Comparison of ENCODE assay signal across 24 mouse cellular contexts in the genomic region with DNA sequence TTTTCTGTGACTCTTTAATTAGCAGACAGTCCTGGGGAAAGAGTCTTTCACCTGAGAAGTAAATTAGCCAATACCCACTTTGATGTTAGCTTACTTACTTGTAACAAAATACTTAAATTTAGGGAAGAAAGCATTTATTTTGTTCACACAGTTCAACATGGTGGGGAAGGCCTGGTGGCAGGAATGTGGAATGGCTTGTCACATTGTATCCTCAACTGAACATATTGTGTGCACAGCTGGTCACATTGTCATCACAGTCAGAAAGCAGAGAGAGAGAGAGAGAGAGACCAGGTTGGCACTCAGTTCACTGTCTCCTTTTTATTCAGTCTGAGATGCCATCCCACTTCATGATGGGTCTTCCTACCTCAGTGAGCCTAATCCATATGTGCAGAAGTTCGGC. TPM values are rescaled to one million over a fixed set of nuclear protein-coding genes. Genes with fewer than 3 reads are reported as not detected.
DNase-seq lines count a peak whose midpoint lies in the region; ATAC-seq and TF ChIP-seq lines count a peak whose summit lies in the region.
"Had no signal": no experiment of that assay in that cellular context is flagged by ENCODE, and none has a peak within 500 bp of the region (broad histone marks: within the 10 kb centered on the region; RNA-seq: fewer than 3 reads in every experiment).

No protein-coding gene starts in this region.

- peak; percentile 49 to 59 for DNase-seq in cerebellum, postnatal 10 days
- no peak for DNase-seq in cerebellum, postnatal 25 days
- DNase-seq in kidney, postnatal 0 days (ENCODE audit: low spot score) = no peak
- DNase-seq in kidney, adult 2 months = no peak
- peak; percentile 35 for DNase-seq in brain, embryonic 14.5 days (ENCODE audit: low read depth)
- DNase-seq in layer of hippocampus, postnatal 14 days (ENCODE audit: low spot score in 2 of 2) = peak; percentile 42 to 76
- no peak for DNase-seq in spleen, adult 12 weeks (ENCODE audit: low spot score)
- no peak for DNase-seq in thymus, postnatal 25 days
- DNase-seq: adrenal gland, postnatal 36 days; cerebellum, adult 2 months; heart, postnatal 10 days; liver, embryonic 13.5 days; right cerebral cortex, postnatal 14 days had no signal

- no peak overlapping the region for H3K9ac ChIP-seq in kidney, postnatal 0 days (ENCODE audit: low read depth, low read length)
- H3K9ac ChIP-seq: embryonic facial prominence, embryonic 12.5 days; hindbrain, embryonic 13.5 days; kidney, embryonic 15.5 days; limb, embryonic 12.5 days; liver, embryonic 13.5 days; midbrain, embryonic 12.5 days; neural tube, embryonic 15.5 days had no signal

- H3K4me2 ChIP-seq in kidney, postnatal 0 days (ENCODE audit: low read length) = no peak overlapping the region
- H3K4me2 ChIP-seq: embryonic facial prominence, embryonic 12.5 days; hindbrain, embryonic 13.5 days; kidney, embryonic 15.5 days; limb, embryonic 12.5 days; liver, embryonic 13.5 days; midbrain, embryonic 12.5 days; neural tube, embryonic 15.5 days had no signal

- 97% methylated on average over 1 of the region's 1 CpGs for WGBS in kidney, postnatal 0 days
- WGBS in kidney, adult 2 months = 88% methylated on average over 1 of the region's 1 CpGs

- no peaks in the 10 kb centered on the region for H3K36me3 ChIP-seq in kidney, postnatal 0 days (ENCODE audit: insufficient read depth, low read length)
- H3K36me3 ChIP-seq in kidney, adult 2 months (ENCODE audit: control insufficient read depth, insufficient read depth, low read length) = no peaks in the 10 kb centered on the region
- H3K36me3 ChIP-seq: embryonic facial prominence, embryonic 12.5 days; heart, embryonic 10.5 days; hindbrain, embryonic 13.5 days; kidney, embryonic 15.5 days; limb, embryonic 12.5 days; liver, embryonic 13.5 days; midbrain, embryonic 12.5 days; neural tube, embryonic 15.5 days had no signal

- H3K9me3 ChIP-seq in kidney, postnatal 0 days (replicated peaks; ENCODE audit: low read length) = no peaks in the 10 kb centered on the region
- H3K9me3 ChIP-seq: embryonic facial prominence, embryonic 12.5 days; hindbrain, embryonic 13.5 days; kidney, embryonic 15.5 days; limb, embryonic 12.5 days; liver, embryonic 13.5 days; midbrain, embryonic 12.5 days; neural tube, embryonic 15.5 days had no signal

- no peak for TF ChIP-seq POLR2A in kidney, adult 2 months (IDR thresholded peaks at IDR 0.05; ENCODE audit: low read depth, low read length)
- no peak for TF ChIP-seq POLR2A in brain, embryonic 14.5 days (IDR thresholded peaks at IDR 0.05; ENCODE audit: borderline replicate concordance, extremely low read depth, insufficient read depth, insufficient read length, poor library complexity, severe bottlenecking)

- no peak overlapping the region for H3K4me3 ChIP-seq in kidney, postnatal 0 days (replicated peaks; ENCODE audit: low read depth, low read length)
- H3K4me3 ChIP-seq in kidney, adult 2 months (ENCODE audit: insufficient read depth, low read depth, low read length) = no peak overlapping the region
- H3K4me3 ChIP-seq: embryonic facial prominence, embryonic 12.5 days; erythroblast, embryonic 14.5 days; heart, embryonic 10.5 days; hindbrain, embryonic 13.5 days; kidney, embryonic 15.5 days; limb, embryonic 12.5 days; liver, embryonic 13.5 days; midbrain, embryonic 12.5 days; myocyte; neural tube, embryonic 15.5 days had no signal

- H3K4me1 ChIP-seq in kidney, postnatal 0 days (replicated peaks; ENCODE audit: insufficient read depth, low read length) = no peaks in the 10 kb centered on the region
- no peaks in the 10 kb centered on the region for H3K4me1 ChIP-seq in kidney, adult 2 months (ENCODE audit: control insufficient read depth, insufficient read depth, low read length)
- H3K4me1 ChIP-seq: embryonic facial prominence, embryonic 12.5 days; heart, embryonic 10.5 days; hindbrain, embryonic 13.5 days; kidney, embryonic 15.5 days; liver, embryonic 13.5 days; midbrain, embryonic 12.5 days had no signal

- peak; percentile 51 for TF ChIP-seq CTCF in kidney, postnatal 0 days (IDR thresholded peaks at IDR 0.05; ENCODE audit: low read depth)
- no peak for TF ChIP-seq CTCF in kidney, adult 2 months (conservative IDR thresholded peaks at IDR 0.05; ENCODE audit: insufficient read depth, insufficient read length, low read depth, low read length)
- TF ChIP-seq CTCF in brain, embryonic 14.5 days (IDR thresholded peaks at IDR 0.05; ENCODE audit: borderline replicate concordance, extremely low read depth, insufficient read depth, insufficient read length) = no peak

- H3K27ac ChIP-seq in kidney, postnatal 0 days = no peak overlapping the region
- no peak overlapping the region for H3K27ac ChIP-seq in kidney, adult 2 months (ENCODE audit: insufficient read depth, low read depth, low read length)
- H3K27ac ChIP-seq: embryonic facial prominence, embryonic 12.5 days; heart, embryonic 10.5 days; hindbrain, embryonic 13.5 days; kidney, embryonic 15.5 days; limb, embryonic 12.5 days; liver, embryonic 13.5 days; midbrain, embryonic 12.5 days; neural tube, embryonic 15.5 days had no signal

- H3K27me3 ChIP-seq in kidney, postnatal 0 days (ENCODE audit: insufficient read depth, low read length) = no peaks in the 10 kb centered on the region
- no peaks in the 10 kb centered on the region for H3K27me3 ChIP-seq in kidney, adult 2 months (replicated peaks; ENCODE audit: control insufficient read depth, insufficient read depth, low read length)
- H3K27me3 ChIP-seq: embryonic facial prominence, embryonic 12.5 days; hindbrain, embryonic 13.5 days; kidney, embryonic 15.5 days; limb, embryonic 12.5 days; liver, embryonic 13.5 days; midbrain, embryonic 12.5 days; neural tube, embryonic 15.5 days had no signal

- no peak for ATAC-seq in kidney, postnatal 0 days (replicated peaks; ENCODE audit: low FRiP score, low read depth)
- ATAC-seq: forebrain, embryonic 16.5 days had no signal

RNA-seq across cellular contexts. Expression of gene Card11, which starts 44.7 kb away (rescaled TPM):
- polyA plus RNA-seq in kidney, postnatal 0 days (2015; fragmentation: Nextera tagmentation; extraction: Ambion mirVana) = 0.16 and 0.18 TPM in 2 replicates
- 0.64 and 2.4 TPM in 2 replicates for polyA plus RNA-seq in kidney, adult 2 months (2012; rRNA removed)
- polyA plus RNA-seq in brain, embryonic 14.5 days (2012; rRNA removed) = 0.06 and 0.16 TPM in 2 replicates
- total RNA-seq in layer of hippocampus, postnatal 14 days (2021) = under 1 TPM; 0.21 to 0.39 TPM
- total RNA-seq: MEL had no signal

Comparison
In these comparisons a context has a peak if more than half of its experiments do, and no peak if none do; other contexts are left out.
1. DNase-seq: peak in cerebellum, postnatal 10 days (2 of 2), brain, embryonic 14.5 days (single experiment) and layer of hippocampus, postnatal 14 days (2 of 2); none in cerebellum, postnatal 25 days (0 of 2), kidney, postnatal 0 days (single experiment), kidney, adult 2 months (single experiment), spleen, adult 12 weeks (single experiment) and thymus, postnatal 25 days (single experiment).